Mouse (Mus musculus) E14TG2a.4 (cell line): ENCODE measurements around the gene Dab2ip.

Experiments
- CTCF ChIP-seq: conservative IDR thresholded peaks from 2 replicates; pipeline ENCODE4 v1.5.1; 2014; ENCODE audit warnings: low read length
- NANOG ChIP-seq: IDR thresholded peaks from 2 replicates; pipeline ENCODE4 v1.6.1; 2014; ENCODE audit warnings: borderline replicate concordance, low read length, mixed read lengths
- POU5F1 ChIP-seq: IDR thresholded peaks from 2 replicates; pipeline ENCODE4 v1.6.1; 2014; ENCODE audit warnings: low read length, borderline replicate concordance

GRCm38 (mm10) chr2:35559551-35559835 is 1.4 kb downstream of the Dab2ip start:
- no peak for TF ChIP-seq CTCF
- no peak for TF ChIP-seq NANOG
- TF ChIP-seq POU5F1 = no peak
